Mouse (Mus musculus) central nervous system, embryonic 11.5 days (tissue): Measurements from ENCODE around the gene Prmt7. TPM values are rescaled to one million over a fixed set of nuclear protein-coding genes. Genes with fewer than 3 reads are reported as not detected.

Experiments
- polyA plus RNA-seq: library from polyadenylated mRNA; depleted of rRNA; stranded (reverse); fragments of >200 nt; gene quantifications from 2 replicates; pipeline ENCODE4 v1.2.3, GENCODE M21; 2012; rRNA removed

Prmt7 gene
- polyA plus RNA-seq: 34.2 and 39.2 TPM in 2 replicates

GRCm38 (mm10) chr8:106210821-106211345 lies at the start of gene Prmt7, which contains the start of gene Slc7a6os:
Gene Prmt7 (plus strand): TSS chr8:106210936.
Gene Slc7a6os (minus strand): TSS chr8:106210935.

GRCm38 (mm10) chr8:106168356-106169016 lies 42.2 kb upstream of the Prmt7 start, which contains the start of gene Slc7a6:
Gene Slc7a6 (plus strand): TSS chr8:106168857.

Other genes with a start within 250 kb of the Prmt7 start
- gene Slc12a4, start 244.8 kb upstream of the Prmt7 start, polyA plus RNA-seq: 16.1 and 33.0 TPM in 2 replicates
- not detected in 2 replicates for gene Dpep3, start 231.5 kb upstream of the Prmt7 start, polyA plus RNA-seq
- gene Dus2, start 219.6 kb upstream of the Prmt7 start, polyA plus RNA-seq: 16.8 and 20.7 TPM in 2 replicates
- gene Dpep2nb, start 205.0 kb upstream of the Prmt7 start, polyA plus RNA-seq: not detected in 2 replicates
- gene Ddx28, start 199.1 kb upstream of the Prmt7 start, polyA plus RNA-seq: 11.4 and 12.7 TPM in 2 replicates
- gene Nfatc3, start 152.1 kb upstream of the Prmt7 start, polyA plus RNA-seq: 12.8 and 27.0 TPM in 2 replicates
- 1.3 and 2.7 TPM in 2 replicates for gene Esrp2, start 74.0 kb upstream of the Prmt7 start, polyA plus RNA-seq
- gene Pla2g15, start 60.5 kb upstream of the Prmt7 start, polyA plus RNA-seq: 11.1 and 11.7 TPM in 2 replicates
- gene Slc7a6, start 42.1 kb upstream of the Prmt7 start, polyA plus RNA-seq: 42.4 and 53.0 TPM in 2 replicates
- 48.7 and 66.0 TPM in 2 replicates for gene Slc7a6os, start within 50 bp of the Prmt7 start, polyA plus RNA-seq
- gene Smpd3, start 127.1 kb downstream of the Prmt7 start, polyA plus RNA-seq: 7.8 and 9.7 TPM in 2 replicates
- gene Zfp90, start 204.4 kb downstream of the Prmt7 start, polyA plus RNA-seq: 26.3 and 27.3 TPM in 2 replicates